Mouse (Mus musculus) thymus, adult 2 months (tissue): ENCODE measurements at regions not wholly inside any gene's neighbourhood (a gene's known extent, or its start where the extent isn't known, plus 50 kb on each side); places are given as distances from the start of the nearest gene placed in this dataset.

ENCODE experiments used
- CTCF ChIP-seq: fragments of 200-500 bp; IDR thresholded peaks from 2 replicates; pipeline ENCODE4 v1.5.1; 2012; ENCODE audit warnings: mild to moderate bottlenecking, control low read depth, low read length, moderate library complexity, borderline replicate concordance; ENCODE audit not compliant: control insufficient read depth, poor library complexity, insufficient read depth; ENCODE audit errors: extremely low read depth
- POLR2A ChIP-seq: fragments of 200-500 bp; IDR thresholded peaks from 2 replicates; pipeline ENCODE4 v1.6.1; 2012; ENCODE audit warnings: mild to moderate bottlenecking, low read length, control low read depth, moderate library complexity; ENCODE audit not compliant: control insufficient read depth, poor library complexity, insufficient read depth; ENCODE audit errors: extremely low read depth

GRCm38 (mm10) chr13:44306275-44307050, 422.8 kb upstream of the Jarid2 start:
- TF ChIP-seq CTCF (no peak), POLR2A (no peak)
